Mouse (Mus musculus): Measurements from ENCODE around the gene Prkd2. TPM values are rescaled to one million over a fixed set of nuclear protein-coding genes. Genes with fewer than 3 reads are reported as not detected.

Prkd2 gene
- total and polyA plus RNA-seq, 2 experiments from 2014 or later = 8.8 to 10.6 TPM

GRCm38 (mm10) chr7:16908367-16908766, 65.7 kb downstream of the Prkd2 start:
- TF ChIP-seq CTCF (IDR thresholded peaks at IDR 0.05; ENCODE audit: low read depth) (no peak), EP300 (IDR thresholded peaks at IDR 0.05; ENCODE audit: low read depth) (no peak)
- WGBS = 19% methylated on average over 11 of the region's 11 CpGs
- DNase-seq (ENCODE audit: low spot score) = no peak
- H3K36me3 ChIP-seq (replicated peaks; ENCODE audit: control insufficient read depth, insufficient read depth, low read length) = no peaks in the 10 kb centered on the region
- H3K9ac ChIP-seq (replicated peaks; ENCODE audit: low read depth, low read length) = peak overlapping the region; percentile 42; the same call in 1 of the 2 replicates
- H3K27ac ChIP-seq (ENCODE audit: low read depth) = no peak overlapping the region
- H3K4me3 ChIP-seq (ENCODE audit: low read depth, low read length) = no peak overlapping the region
- H3K4me2 ChIP-seq (ENCODE audit: low read depth, low read length) = peak overlapping the region; percentile 45
- peaks cover 19% of the 10 kb centered on the region for H3K27me3 ChIP-seq (ENCODE audit: control insufficient read depth, insufficient read depth, low read length)
- H3K9me3 ChIP-seq (replicated peaks; ENCODE audit: control insufficient read depth, low read length) = no peaks in the 10 kb centered on the region
- H3K4me1 ChIP-seq (ENCODE audit: control insufficient read depth, insufficient read depth) = peaks cover 15% of the 10 kb centered on the region
- no peak for ATAC-seq (ENCODE audit: insufficient read depth, low read depth)

GRCm38 (mm10) chr7:16908859-16909258, 66.2 kb downstream of the Prkd2 start:
- TF ChIP-seq EP300 (IDR thresholded peaks at IDR 0.05; ENCODE audit: low read depth) (no peak), CTCF (IDR thresholded peaks at IDR 0.05; ENCODE audit: low read depth) (no peak)
- H3K4me1 ChIP-seq (ENCODE audit: control insufficient read depth, insufficient read depth) = peaks cover 15% of the 10 kb centered on the region
- H3K9me3 ChIP-seq (replicated peaks; ENCODE audit: control insufficient read depth, low read length) = no peaks in the 10 kb centered on the region
- no peak overlapping the region for H3K4me3 ChIP-seq (ENCODE audit: low read depth, low read length)
- H3K27ac ChIP-seq (ENCODE audit: low read depth) = no peak overlapping the region
- H3K27me3 ChIP-seq (ENCODE audit: control insufficient read depth, insufficient read depth, low read length) = peaks cover 15% of the 10 kb centered on the region
- DNase-seq (ENCODE audit: low spot score) (no peak), ATAC-seq (ENCODE audit: insufficient read depth, low read depth) (no peak)
- no peaks in the 10 kb centered on the region for H3K36me3 ChIP-seq (replicated peaks; ENCODE audit: control insufficient read depth, insufficient read depth, low read length)
- H3K4me2 ChIP-seq (ENCODE audit: low read depth, low read length) = 0 out of 2 replicates have a peak overlapping the region, but pooled peaks have one; percentile 45
- WGBS = 40% methylated on average over 11 of the region's 11 CpGs
- H3K9ac ChIP-seq (replicated peaks; ENCODE audit: low read depth, low read length) = no peak overlapping the region

- Histone ChIP-seq H3K9ac (replicated peaks; ENCODE audit: low read depth, low read length) (no peak overlapping the region), H3K4me1 (ENCODE audit: control insufficient read depth, insufficient read depth) (peaks cover 15% of the 10 kb centered on the region), H3K4me2 (ENCODE audit: low read depth, low read length) (no peak overlapping the region), H3K36me3 (replicated peaks; ENCODE audit: control insufficient read depth, insufficient read depth, low read length) (peaks cover 8% of the 10 kb centered on the region), H3K9me3 (replicated peaks; ENCODE audit: control insufficient read depth, low read length) (no peaks in the 10 kb centered on the region), H3K27ac (ENCODE audit: low read depth) (no peak overlapping the region), H3K27me3 (ENCODE audit: control insufficient read depth, insufficient read depth, low read length) (peaks cover 12% of the 10 kb centered on the region), H3K4me3 (ENCODE audit: low read depth, low read length) (no peak overlapping the region)
- ATAC-seq (ENCODE audit: insufficient read depth, low read depth) (no peak), DNase-seq (ENCODE audit: low spot score) (no peak)
- TF ChIP-seq EP300 (IDR thresholded peaks at IDR 0.05; ENCODE audit: low read depth) (no peak), CTCF (IDR thresholded peaks at IDR 0.05; ENCODE audit: low read depth) (no peak)
- 44% methylated on average over 10 of the region's 10 CpGs for WGBS
These were observed 67.2 kb downstream of the Prkd2 start for GRCm38 (mm10) chr7:16909909-16910308.

- ATAC-seq (ENCODE audit: insufficient read depth, low read depth) = no peak
- WGBS = 90% methylated on average over 3 of the region's 3 CpGs
- TF ChIP-seq EP300 (IDR thresholded peaks at IDR 0.05; ENCODE audit: low read depth) = no peak
- no peak for TF ChIP-seq CTCF (IDR thresholded peaks at IDR 0.05; ENCODE audit: low read depth)
- peaks cover 12% of the 10 kb centered on the region for H3K27me3 ChIP-seq (ENCODE audit: control insufficient read depth, insufficient read depth, low read length)
- H3K9me3 ChIP-seq (replicated peaks; ENCODE audit: control insufficient read depth, low read length) = no peaks in the 10 kb centered on the region
- H3K36me3 ChIP-seq (replicated peaks; ENCODE audit: control insufficient read depth, insufficient read depth, low read length) = peaks cover 28% of the 10 kb centered on the region
- H3K4me1 ChIP-seq (ENCODE audit: control insufficient read depth, insufficient read depth) = peaks cover 20% of the 10 kb centered on the region
- no peak overlapping the region for H3K9ac ChIP-seq (replicated peaks; ENCODE audit: low read depth, low read length)
- no peak overlapping the region for H3K4me2 ChIP-seq (ENCODE audit: low read depth, low read length)
- H3K4me3 ChIP-seq (ENCODE audit: low read depth, low read length) = no peak overlapping the region
- no peak overlapping the region for H3K27ac ChIP-seq (ENCODE audit: low read depth)
- no peak for DNase-seq (ENCODE audit: low spot score)
These were observed 69.2 kb downstream of the Prkd2 start for GRCm38 (mm10) chr7:16911904-16912303.

- Histone ChIP-seq H3K4me2 (ENCODE audit: low read depth, low read length) (no peak overlapping the region), H3K27me3 (ENCODE audit: control insufficient read depth, insufficient read depth, low read length) (peaks cover 12% of the 10 kb centered on the region; the same call in 1 of the 2 replicates), H3K4me1 (ENCODE audit: control insufficient read depth, insufficient read depth) (peaks cover 19% of the 10 kb centered on the region), H3K9ac (replicated peaks; ENCODE audit: low read depth, low read length) (no peak overlapping the region), H3K9me3 (replicated peaks; ENCODE audit: control insufficient read depth, low read length) (no peaks in the 10 kb centered on the region), H3K4me3 (ENCODE audit: low read depth, low read length) (no peak overlapping the region), H3K36me3 (replicated peaks; ENCODE audit: control insufficient read depth, insufficient read depth, low read length) (peaks cover 33% of the 10 kb centered on the region), H3K27ac (ENCODE audit: low read depth) (no peak overlapping the region)
- TF ChIP-seq CTCF (IDR thresholded peaks at IDR 0.05; ENCODE audit: low read depth) = no peak
- no peak for TF ChIP-seq EP300 (IDR thresholded peaks at IDR 0.05; ENCODE audit: low read depth)
- ATAC-seq (ENCODE audit: insufficient read depth, low read depth) = no peak
- no peak for DNase-seq (ENCODE audit: low spot score)
- WGBS = 80% methylated on average over 6 of the region's 6 CpGs
These were observed 69.7 kb downstream of the Prkd2 start for GRCm38 (mm10) chr7:16912360-16912759.

- Histone ChIP-seq H3K27me3 (ENCODE audit: control insufficient read depth, insufficient read depth, low read length) (0 out of 2 replicates have a peak, but pooled peaks cover 8% of the 10 kb centered on the region), H3K27ac (ENCODE audit: low read depth) (no peak overlapping the region), H3K4me2 (ENCODE audit: low read depth, low read length) (no peak overlapping the region), H3K4me3 (ENCODE audit: low read depth, low read length) (no peak overlapping the region), H3K36me3 (replicated peaks; ENCODE audit: control insufficient read depth, insufficient read depth, low read length) (peaks cover 48% of the 10 kb centered on the region), H3K4me1 (ENCODE audit: control insufficient read depth, insufficient read depth) (peaks cover 8% of the 10 kb centered on the region; the same call in 1 of the 2 replicates), H3K9me3 (replicated peaks; ENCODE audit: control insufficient read depth, low read length) (no peaks in the 10 kb centered on the region), H3K9ac (replicated peaks; ENCODE audit: low read depth, low read length) (no peak overlapping the region)
- 31% methylated on average over 10 of the region's 10 CpGs for WGBS
- TF ChIP-seq EP300 (IDR thresholded peaks at IDR 0.05; ENCODE audit: low read depth) = no peak
- peak; percentile 91 for TF ChIP-seq CTCF (IDR thresholded peaks at IDR 0.05; ENCODE audit: low read depth)
- DNase-seq (ENCODE audit: low spot score) = peak; percentile 66
- ATAC-seq (ENCODE audit: insufficient read depth, low read depth) = peak; percentile 67
These were observed 71.2 kb downstream of the Prkd2 start for GRCm38 (mm10) chr7:16913806-16914452.

All from heart, postnatal 0 days (tissue).